ENCODE assay signal across 23 mouse cellular contexts in the genomic region with DNA sequence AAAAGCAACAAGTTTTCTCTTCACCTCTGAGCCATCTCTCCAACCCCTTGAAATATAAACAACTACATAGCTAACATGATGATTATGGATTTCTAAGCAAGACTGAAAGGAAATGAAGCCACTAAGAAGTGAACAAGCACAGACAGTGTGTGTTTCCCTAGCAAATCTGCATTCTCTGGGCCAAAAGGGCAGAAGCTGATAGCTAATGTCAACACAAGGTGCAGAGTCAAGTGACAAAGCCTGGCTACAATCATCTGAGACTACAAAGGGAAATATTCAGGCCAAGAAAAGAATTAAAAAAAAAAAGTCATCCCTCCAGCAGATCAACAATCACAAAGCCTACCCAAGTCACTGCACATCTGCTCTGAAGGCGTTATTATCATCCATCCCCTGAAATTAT.
DNase-seq lines count a peak whose midpoint lies in the region; ATAC-seq and TF ChIP-seq lines count a peak whose summit lies in the region.
"Had no signal": no experiment of that assay in that cellular context is flagged by ENCODE, and none has a peak within 500 bp of the region (broad histone marks: within the 10 kb centered on the region; RNA-seq: fewer than 3 reads in every experiment).

No protein-coding gene starts in this region.

- DNase-seq in layer of hippocampus, adult 2 months (ENCODE audit: low spot score in 2 of 2), result no peak
- no peak for DNase-seq in layer of hippocampus, postnatal 25 days (ENCODE audit: extremely low spot score in 1 of 2, low spot score in 1 of 2)
- no peak for DNase-seq in liver, postnatal 0 days
- DNase-seq in kidney, postnatal 14 days, result no peak
- DNase-seq: adrenal gland, postnatal 10 days; adrenal gland, postnatal 36 days; B cell, adult 2 months; cerebellum, adult 18-20 months; cerebellum, adult 9-10 months; cerebellum, postnatal 14 days; gastrocnemius, postnatal 14 days; heart, adult 11 months had no signal

- H3K9ac ChIP-seq in liver, embryonic 16.5 days (ENCODE audit: low read depth, low read length), result no peak overlapping the region
- no peak overlapping the region for H3K9ac ChIP-seq in liver, postnatal 0 days (replicated peaks)
- H3K9ac ChIP-seq: forebrain, embryonic 13.5 days; hindbrain, embryonic 12.5 days; hindbrain, embryonic 15.5 days had no signal

- TF ChIP-seq EP300 in liver, postnatal 0 days (IDR thresholded peaks at IDR 0.05; ENCODE audit: low read depth), result no peak

- H3K27ac ChIP-seq in layer of hippocampus, adult 2 months, result peak overlapping the region; percentile 15; the same call in 1 of the 2 replicates
- H3K27ac ChIP-seq in liver, embryonic 16.5 days (ENCODE audit: low read length), result no peak overlapping the region
- H3K27ac ChIP-seq in liver, postnatal 0 days (ENCODE audit: low read depth), result no peak overlapping the region
- H3K27ac ChIP-seq in olfactory bulb, adult 2 months (ENCODE audit: insufficient read depth, low read depth, low read length), result peak overlapping the region; percentile 56
- H3K27ac ChIP-seq: forebrain, embryonic 10.5 days; forebrain, embryonic 13.5 days; hindbrain, embryonic 12.5 days; hindbrain, embryonic 15.5 days had no signal

- no peak overlapping the region for H3K4me3 ChIP-seq in layer of hippocampus, adult 2 months
- H3K4me3 ChIP-seq in liver, embryonic 16.5 days (ENCODE audit: low read depth, low read length), result no peak overlapping the region
- H3K4me3 ChIP-seq in liver, postnatal 0 days (ENCODE audit: low read depth, low read length), result no peak overlapping the region
- H3K4me3 ChIP-seq in olfactory bulb, adult 2 months (ENCODE audit: insufficient read depth, low read depth, low read length), result no peak overlapping the region
- H3K4me3 ChIP-seq: forebrain, embryonic 10.5 days; forebrain, embryonic 13.5 days; hindbrain, embryonic 12.5 days; hindbrain, embryonic 15.5 days had no signal

- WGBS in liver, embryonic 16.5 days (ENCODE audit: insufficient replicate concordance), result 50% methylated on average over 1 of the region's 1 CpGs
- WGBS in liver, postnatal 0 days (ENCODE audit: insufficient replicate concordance), result 35% methylated on average over 1 of the region's 1 CpGs
- WGBS in olfactory bulb, adult 2 months, result 16% methylated on average over 1 of the region's 1 CpGs

- no peak for TF ChIP-seq CTCF in layer of hippocampus, adult 2 months (conservative IDR thresholded peaks at IDR 0.05)
- TF ChIP-seq CTCF in liver, postnatal 0 days (IDR thresholded peaks at IDR 0.05; ENCODE audit: low read depth), result no peak
- TF ChIP-seq CTCF in olfactory bulb, adult 2 months (IDR thresholded peaks at IDR 0.05; ENCODE audit: insufficient read depth, low read depth, low read length), result no peak

- peak; percentile 39; the same call in 1 of the 2 replicates for ATAC-seq in liver, embryonic 16.5 days (ENCODE audit: low read depth)
- no peak for ATAC-seq in liver, postnatal 0 days
- ATAC-seq: forebrain, embryonic 13.5 days; forebrain, embryonic 16.5 days; Patski had no signal

- no peaks in the 10 kb centered on the region for H3K9me3 ChIP-seq in liver, embryonic 16.5 days (replicated peaks; ENCODE audit: control insufficient read depth, low read length)
- no peaks in the 10 kb centered on the region for H3K9me3 ChIP-seq in liver, postnatal 0 days (ENCODE audit: low read length)
- H3K9me3 ChIP-seq: forebrain, embryonic 10.5 days; forebrain, embryonic 13.5 days; G1E; hindbrain, embryonic 12.5 days; hindbrain, embryonic 15.5 days had no signal

- no peaks in the 10 kb centered on the region for H3K27me3 ChIP-seq in liver, embryonic 16.5 days (ENCODE audit: control insufficient read depth, insufficient read depth, low read depth, low read length)
- 0 out of 2 replicates have a peak, but pooled peaks cover under 1% of the 10 kb centered on the region for H3K27me3 ChIP-seq in liver, postnatal 0 days (ENCODE audit: insufficient read depth, low read length)
- H3K27me3 ChIP-seq: CH12.LX; forebrain, embryonic 13.5 days; hindbrain, embryonic 15.5 days; Patski had no signal

- H3K4me2 ChIP-seq in liver, embryonic 16.5 days (ENCODE audit: low read depth, low read length), result no peak overlapping the region
- no peak overlapping the region for H3K4me2 ChIP-seq in liver, postnatal 0 days (ENCODE audit: low read depth, low read length)
- H3K4me2 ChIP-seq: forebrain, embryonic 13.5 days; heart, embryonic 11.5 days; hindbrain, embryonic 12.5 days; hindbrain, embryonic 15.5 days had no signal

- no peak for TF ChIP-seq POLR2A in olfactory bulb, adult 2 months (IDR thresholded peaks at IDR 0.05; ENCODE audit: insufficient read depth, low read depth, low read length)

- no peaks in the 10 kb centered on the region for H3K4me1 ChIP-seq in liver, embryonic 16.5 days (ENCODE audit: control insufficient read depth, low read depth, low read length)
- H3K4me1 ChIP-seq in liver, postnatal 0 days (ENCODE audit: insufficient read depth), result peaks cover 4% of the 10 kb centered on the region; the same call in 1 of the 2 replicates
- peaks cover 11% of the 10 kb centered on the region for H3K4me1 ChIP-seq in olfactory bulb, adult 2 months (ENCODE audit: control insufficient read depth, insufficient read depth, low read length)
- H3K4me1 ChIP-seq: forebrain, embryonic 10.5 days; forebrain, embryonic 13.5 days; hindbrain, embryonic 15.5 days had no signal

- no peaks in the 10 kb centered on the region for H3K36me3 ChIP-seq in liver, embryonic 16.5 days (ENCODE audit: control insufficient read depth, insufficient read depth)
- no peaks in the 10 kb centered on the region for H3K36me3 ChIP-seq in liver, postnatal 0 days (replicated peaks; ENCODE audit: insufficient read depth, low read length)
- H3K36me3 ChIP-seq: forebrain, embryonic 10.5 days; hindbrain, embryonic 12.5 days; hindbrain, embryonic 15.5 days had no signal

Comparison
In these comparisons a context has a peak if more than half of its experiments do, and no peak if none do; other contexts are left out.
1. H3K27ac ChIP-seq: peak in layer of hippocampus, adult 2 months (single experiment) and olfactory bulb, adult 2 months (single experiment); none in liver, embryonic 16.5 days (single experiment) and liver, postnatal 0 days (single experiment).